Mouse (Mus musculus) neutrophil, adult 83 days (primary cell): Measurements from ENCODE around the gene Glt28d2. TPM values are rescaled to one million over a fixed set of nuclear protein-coding genes. Genes with fewer than 3 reads are reported as not detected.

Experiments
- total RNA-seq, 2 experiments: library from RNA; stranded (reverse); gene quantifications; one replicate each; pipeline ENCODE4 v1.2.4; 2023

Gene Glt28d2
- total RNA-seq: not detected

GRCm38 (mm10) chr3:85887239-85887827 is at the start of gene Glt28d2, which contains the start of gene Gm37240:
TSS of gene Glt28d2 (minus strand) at chr3:85887516.
TSS of gene Gm37240 (minus strand) at chr3:85887518.

Other genes with a start within 250 kb of the Glt28d2 start
- gene Fam160a1, start 70.2 kb downstream of the Glt28d2 start, total RNA-seq: under 1 TPM; 0.15 to 0.18 TPM
- gene Gm37240, start within 50 bp of the Glt28d2 start, total RNA-seq: not detected
- under 1 TPM; 0.57 to 0.71 TPM for gene Sh3d19, start 83.6 kb upstream of the Glt28d2 start, total RNA-seq
- not detected for gene Prss48, start 115.0 kb upstream of the Glt28d2 start, total RNA-seq